Comparison of ENCODE assay signal across 8 mouse cellular contexts in the genomic region with DNA sequence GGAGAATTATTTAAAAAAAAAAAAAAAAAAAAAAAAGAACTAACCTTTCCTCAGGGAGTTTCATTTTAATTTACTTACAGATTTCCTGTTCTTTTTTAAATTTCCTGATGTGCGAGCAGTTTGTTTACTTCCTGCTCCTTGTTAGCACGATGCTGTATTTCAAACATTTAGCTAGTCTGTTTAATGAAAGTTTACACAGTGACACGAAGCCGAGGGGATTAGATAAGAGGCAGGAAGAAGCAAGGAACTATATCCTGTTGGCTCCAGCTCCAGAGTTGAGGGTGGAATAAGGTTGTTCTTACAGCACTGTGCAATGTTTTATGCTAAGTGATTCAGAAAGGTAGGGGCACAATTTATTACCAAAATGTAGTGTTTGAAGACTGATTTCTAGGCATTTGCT. TPM values are rescaled to one million over a fixed set of nuclear protein-coding genes. Genes with fewer than 3 reads are reported as not detected.
A peak's percentile ranks its signal among the peaks of the same experiment; 100 is the strongest.
DNase-seq lines count a peak whose midpoint lies in the region; ATAC-seq and TF ChIP-seq lines count a peak whose summit lies in the region.

No protein-coding gene starts in this region.

- TF ChIP-seq CTCF in E14TG2a.4 (conservative IDR thresholded peaks at IDR 0.05; ENCODE audit: low read length): no peak
- no peak for TF ChIP-seq CTCF in olfactory bulb, adult 2 months (IDR thresholded peaks at IDR 0.05; ENCODE audit: insufficient read depth, low read depth, low read length)

- peak; percentile 5 for DNase-seq in CD4-positive, CD25-positive, alpha-beta regulatory T cell, adult 2 months (ENCODE audit: low read depth, low spot score)
- DNase-seq in adrenal gland, postnatal 25 days: no peak
- DNase-seq in ovary, postnatal 14 days (ENCODE audit: low spot score): no peak

- H3K9me3 ChIP-seq in E14TG2a.4 (ENCODE audit: low read length): no peaks in the 10 kb centered on the region
- H3K9me3 ChIP-seq in forebrain, embryonic 16.5 days (ENCODE audit: control insufficient read depth, low read length): no peaks in the 10 kb centered on the region
- H3K9me3 ChIP-seq in liver, embryonic 12.5 days (replicated peaks): no peaks in the 10 kb centered on the region

- peaks cover 18% of the 10 kb centered on the region for H3K4me1 ChIP-seq in E14TG2a.4 (replicated peaks; ENCODE audit: low read depth, low read length)
- peaks cover 12% of the 10 kb centered on the region for H3K4me1 ChIP-seq in forebrain, embryonic 16.5 days (replicated peaks; ENCODE audit: control insufficient read depth, insufficient read depth, low read length)
- H3K4me1 ChIP-seq in liver, embryonic 12.5 days: peaks cover 18% of the 10 kb centered on the region
- no peaks in the 10 kb centered on the region for H3K4me1 ChIP-seq in olfactory bulb, adult 2 months (ENCODE audit: control insufficient read depth, insufficient read depth, low read length)

- no peaks in the 10 kb centered on the region for H3K27me3 ChIP-seq in E14TG2a.4 (ENCODE audit: insufficient read depth, low read length)
- H3K27me3 ChIP-seq in forebrain, embryonic 16.5 days (replicated peaks; ENCODE audit: control insufficient read depth, insufficient read depth, low read length): no peaks in the 10 kb centered on the region
- H3K27me3 ChIP-seq in liver, embryonic 12.5 days (replicated peaks): no peaks in the 10 kb centered on the region

- no peak overlapping the region for H3K27ac ChIP-seq in forebrain, embryonic 16.5 days (ENCODE audit: low read length)
- no peak overlapping the region for H3K27ac ChIP-seq in liver, embryonic 12.5 days
- H3K27ac ChIP-seq in olfactory bulb, adult 2 months (ENCODE audit: insufficient read depth, low read depth, low read length): no peak overlapping the region

- no peak for TF ChIP-seq POLR2A in olfactory bulb, adult 2 months (IDR thresholded peaks at IDR 0.05; ENCODE audit: insufficient read depth, low read depth, low read length)

- ATAC-seq in CD4-positive, CD25-positive, alpha-beta regulatory T cell, adult 4 months: no peak
- no peak for ATAC-seq in forebrain, embryonic 16.5 days
- no peak for ATAC-seq in liver, embryonic 12.5 days

- H3K36me3 ChIP-seq in E14TG2a.4 (ENCODE audit: insufficient read depth, low read length): peaks cover 17% of the 10 kb centered on the region
- peaks cover 6% of the 10 kb centered on the region for H3K36me3 ChIP-seq in forebrain, embryonic 16.5 days (ENCODE audit: control insufficient read depth, insufficient read depth)
- H3K36me3 ChIP-seq in liver, embryonic 12.5 days: peaks cover 23% of the 10 kb centered on the region

- H3K9ac ChIP-seq in forebrain, embryonic 16.5 days (replicated peaks; ENCODE audit: low read depth, low read length): peak overlapping the region; percentile 94
- peak overlapping the region; percentile 85 for H3K9ac ChIP-seq in liver, embryonic 12.5 days

- 2% methylated on average over 4 of the region's 4 CpGs for WGBS in forebrain, embryonic 16.5 days
- 5% methylated on average over 4 of the region's 4 CpGs for WGBS in liver, embryonic 12.5 days (ENCODE audit: insufficient replicate concordance)
- WGBS in olfactory bulb, adult 2 months: under 1% methylated on average over 4 of the region's 4 CpGs

- H3K4me3 ChIP-seq in E14TG2a.4 (replicated peaks; ENCODE audit: low read length): peak overlapping the region; percentile 90
- H3K4me3 ChIP-seq in forebrain, embryonic 16.5 days (replicated peaks; ENCODE audit: low read length): peak overlapping the region; percentile 95
- peak overlapping the region; percentile 88 for H3K4me3 ChIP-seq in liver, embryonic 12.5 days
- H3K4me3 ChIP-seq in olfactory bulb, adult 2 months (ENCODE audit: insufficient read depth, low read depth, low read length): peak overlapping the region; percentile 95

- peak overlapping the region; percentile 65 for H3K4me2 ChIP-seq in forebrain, embryonic 16.5 days (ENCODE audit: low read length)
- peak overlapping the region; percentile 82 for H3K4me2 ChIP-seq in liver, embryonic 12.5 days

RNA-seq across cellular contexts. Expression of a gene that starts 0.7 kb away (rescaled TPM):
- 10 to 100 TPM; 62.8 to 84.8 TPM for polyA plus RNA-seq in CD4-positive, CD25-positive, alpha-beta regulatory T cell, adult 4 months (2017; shearing (Covaris generic))
- 71.7 and 89.2 TPM in 2 replicates for polyA plus RNA-seq in forebrain, embryonic 16.5 days (2015; fragmentation: Nextera tagmentation; extraction: Ambion mirVana)
- polyA plus RNA-seq in liver, embryonic 12.5 days (2016; fragmentation: Nextera tagmentation; extraction: Ambion mirVana): 30.2 and 33.6 TPM in 2 replicates
- not detected in 2 replicates for polyA plus RNA-seq in olfactory bulb, adult 2 months (2012; ENCODE audit: insufficient read depth, insufficient read length, low replicate concordance, missing spikeins)
- 26.8 and 65.0 TPM in 2 replicates for total RNA-seq in adrenal gland, postnatal 25 days (2021)

RNA-seq across cellular contexts. Expression of a gene that starts 19.5 kb away (rescaled TPM):
- polyA plus RNA-seq in CD4-positive, CD25-positive, alpha-beta regulatory T cell, adult 4 months (2017; shearing (Covaris generic)): not detected
- polyA plus RNA-seq in forebrain, embryonic 16.5 days (2015; fragmentation: Nextera tagmentation; extraction: Ambion mirVana): not detected in 2 replicates
- polyA plus RNA-seq in liver, embryonic 12.5 days (2016; fragmentation: Nextera tagmentation; extraction: Ambion mirVana): not detected in 2 replicates
- not detected in 2 replicates for polyA plus RNA-seq in olfactory bulb, adult 2 months (2012; ENCODE audit: insufficient read depth, insufficient read length, low replicate concordance, missing spikeins)
- total RNA-seq in adrenal gland, postnatal 25 days (2021): not detected in 2 replicates

RNA-seq across cellular contexts. Expression of a gene that starts 23.5 kb away (rescaled TPM):
- under 1 TPM in 1 of 2 experiments, not detected in 1; 0.27 TPM for polyA plus RNA-seq in CD4-positive, CD25-positive, alpha-beta regulatory T cell, adult 4 months (2017; shearing (Covaris generic))
- not detected in 2 replicates for polyA plus RNA-seq in forebrain, embryonic 16.5 days (2015; fragmentation: Nextera tagmentation; extraction: Ambion mirVana)
- polyA plus RNA-seq in liver, embryonic 12.5 days (2016; fragmentation: Nextera tagmentation; extraction: Ambion mirVana): not detected in 2 replicates
- not detected in 2 replicates for polyA plus RNA-seq in olfactory bulb, adult 2 months (2012; ENCODE audit: insufficient read depth, insufficient read length, low replicate concordance, missing spikeins)
- not detected in 2 replicates for total RNA-seq in adrenal gland, postnatal 25 days (2021)

RNA-seq across cellular contexts. Expression of a gene that starts 31.2 kb away (rescaled TPM):
- not detected for polyA plus RNA-seq in CD4-positive, CD25-positive, alpha-beta regulatory T cell, adult 4 months (2017; shearing (Covaris generic))
- polyA plus RNA-seq in forebrain, embryonic 16.5 days (2015; fragmentation: Nextera tagmentation; extraction: Ambion mirVana): not detected in 2 replicates
- polyA plus RNA-seq in liver, embryonic 12.5 days (2016; fragmentation: Nextera tagmentation; extraction: Ambion mirVana): not detected in 2 replicates
- polyA plus RNA-seq in olfactory bulb, adult 2 months (2012; ENCODE audit: insufficient read depth, insufficient read length, low replicate concordance, missing spikeins): not detected in 2 replicates
- total RNA-seq in adrenal gland, postnatal 25 days (2021): not detected in 2 replicates
